Mouse (Mus musculus) cerebellum, adult 11-12 months (tissue): ENCODE data around the gene Cfap97d2.

ENCODE experiments used
- DNase-seq: peaks from one replicate; pipeline ENCODE4 v3.0.0; 2022

The Cfap97d2 gene

GRCm38 (mm10) chr8:13753680-13754079 is 48.0 kb downstream of the Cfap97d2 start:
- peak; percentile 50 for DNase-seq

- DNase-seq, result no peak
These were observed 50.8 kb downstream of the Cfap97d2 start for GRCm38 (mm10) chr8:13756480-13756879.

GRCm38 (mm10) chr8:13756982-13757804 is 51.5 kb downstream of the Cfap97d2 start, which contains the start of gene Cdc16:
Gene Cdc16, plus strand, starts transcription at chr8:13757676.
- DNase-seq, result peak; percentile 86

- DNase-seq, result no peak
These were observed 52.4 kb downstream of the Cfap97d2 start for GRCm38 (mm10) chr8:13757805-13758727.

- DNase-seq, result no peak
These were observed 63.5 kb downstream of the Cfap97d2 start for GRCm38 (mm10) chr8:13769206-13769605.

GRCm38 (mm10) chr8:13780536-13780935 is 74.8 kb downstream of the Cfap97d2 start:
- no peak for DNase-seq

- peak; percentile 90 for DNase-seq
These were observed 79.6 kb downstream of the Cfap97d2 start, which contains the start of gene Upf3a for GRCm38 (mm10) chr8:13785250-13785763. Gene Upf3a, plus strand, starts transcription at chr8:13785615.

- DNase-seq, result peak; percentile 94
These were observed 80.1 kb downstream of the Cfap97d2 start for GRCm38 (mm10) chr8:13785764-13786299.

- DNase-seq, result no peak
These were observed 83.9 kb downstream of the Cfap97d2 start for GRCm38 (mm10) chr8:13789606-13790005.
